Mouse (Mus musculus): ENCODE data around the gene Foxk2.

Gene Foxk2

GRCm38 (mm10) chr11:121259160-121260100 lies at the start of gene Foxk2:
Gene Foxk2 (plus strand): TSS chr11:121259990.
- in situ Hi-C loops (cut with MboI; ENCODE audit: unreplicated experiment in 2 of 2) = no loop called here

GRCm38 (mm10) chr11:121216831-121217230 lies 43.0 kb upstream of the Foxk2 start:
- in situ Hi-C loops (cut with MboI; ENCODE audit: unreplicated experiment in 2 of 2) = no loop called here

GRCm38 (mm10) chr11:121219776-121220175 lies 40.0 kb upstream of the Foxk2 start:
- in situ Hi-C loops (cut with MboI; ENCODE audit: unreplicated experiment in 2 of 2) = no loop called here

- in situ Hi-C loops (cut with MboI; ENCODE audit: unreplicated experiment in 2 of 2) = no loop called here
Observed at GRCm38 (mm10) chr11:121220771-121221170, 39.0 kb upstream of the Foxk2 start.

- in situ Hi-C loops (cut with MboI; ENCODE audit: unreplicated experiment in 2 of 2) = no loop called here
Observed at GRCm38 (mm10) chr11:121221321-121222010, 38.3 kb upstream of the Foxk2 start.

GRCm38 (mm10) chr11:121228129-121229017 lies 31.4 kb upstream of the Foxk2 start:
- in situ Hi-C loops (cut with MboI; ENCODE audit: unreplicated experiment in 2 of 2) = no loop called here

- in situ Hi-C loops (cut with MboI; ENCODE audit: unreplicated experiment in 2 of 2) = no loop called here
Observed at GRCm38 (mm10) chr11:121229018-121229439, 30.8 kb upstream of the Foxk2 start, which contains the start of gene Cybc1. Gene Cybc1 (minus strand): TSS chr11:121229322.

- in situ Hi-C loops (cut with MboI; ENCODE audit: unreplicated experiment in 2 of 2) = loop anchor here (10.0 kb wide), 1 partner anchor 124 kb away; the partner anchor contains the start of gene Wdr45b (in 2 of the 2)
Observed at GRCm38 (mm10) chr11:121231191-121231590, 28.6 kb upstream of the Foxk2 start.

- in situ Hi-C loops (cut with MboI; ENCODE audit: unreplicated experiment in 2 of 2) = loop anchor here (10.0 kb wide), 1 partner anchor 123 kb away; the partner anchor contains the start of gene Wdr45b (in 2 of the 2)
Observed at GRCm38 (mm10) chr11:121231628-121232291, 28.0 kb upstream of the Foxk2 start.

- in situ Hi-C loops (cut with MboI; ENCODE audit: unreplicated experiment in 2 of 2) = loop anchor here (10.0 kb wide), 1 partner anchor 122 kb away; the partner anchor contains the start of gene Wdr45b (in 2 of the 2)
Observed at GRCm38 (mm10) chr11:121232706-121233105, 27.1 kb upstream of the Foxk2 start.

GRCm38 (mm10) chr11:121235475-121236238 lies 24.1 kb upstream of the Foxk2 start:
- in situ Hi-C loops (cut with MboI; ENCODE audit: unreplicated experiment in 2 of 2) = loop anchor here (10.0 kb wide), 1 partner anchor 119 kb away; the partner anchor contains the start of gene Wdr45b (in 2 of the 2)

GRCm38 (mm10) chr11:121236564-121237344 lies 23.0 kb upstream of the Foxk2 start, which contains the start of gene Narf:
Gene Narf (plus strand): TSS chr11:121237253.
- in situ Hi-C loops (cut with MboI; ENCODE audit: unreplicated experiment in 2 of 2) = loop anchor here (10.0 kb wide), 1 partner anchor 118 kb away; the partner anchor contains the start of gene Wdr45b (in 2 of the 2)

GRCm38 (mm10) chr11:121237345-121238128 lies 22.3 kb upstream of the Foxk2 start:
- in situ Hi-C loops (cut with MboI; ENCODE audit: unreplicated experiment in 2 of 2) = loop anchor here (10.0 kb wide), 1 partner anchor 117 kb away; the partner anchor contains the start of gene Wdr45b (in 2 of the 2)

- in situ Hi-C loops (cut with MboI; ENCODE audit: unreplicated experiment in 2 of 2) = loop anchor here (10.0 kb wide), 1 partner anchor 115 kb away; the partner anchor contains the start of gene Wdr45b (in 2 of the 2)
Observed at GRCm38 (mm10) chr11:121239669-121240068, 20.1 kb upstream of the Foxk2 start.

- in situ Hi-C loops (cut with MboI; ENCODE audit: unreplicated experiment in 2 of 2) = no loop called here
Observed at GRCm38 (mm10) chr11:121250196-121250595, 9.6 kb upstream of the Foxk2 start.

- in situ Hi-C loops (cut with MboI; ENCODE audit: unreplicated experiment in 2 of 2) = no loop called here
Observed at GRCm38 (mm10) chr11:121260211-121260906, 569 bp downstream of the Foxk2 start.
